Mouse (Mus musculus): ENCODE data around the gene Fxyd1. TPM values are rescaled to one million over a fixed set of nuclear protein-coding genes. Genes with fewer than 3 reads are reported as not detected.
A peak's percentile ranks its signal among the peaks of the same experiment; 100 is the strongest.

Gene Fxyd1
- total RNA-seq, 1 experiment: not detected

- no peak for TF ChIP-seq HCFC1 (IDR thresholded peaks at IDR 0.05; ENCODE audit: borderline replicate concordance, insufficient read depth, low read length)
- TF ChIP-seq ZNF384 (IDR thresholded peaks at IDR 0.05; ENCODE audit: low read depth, low read length): no peak
- no peak for TF ChIP-seq CHD2 (IDR thresholded peaks at IDR 0.05; ENCODE audit: low read depth, low read length)
- TF ChIP-seq ZC3H11A (IDR thresholded peaks at IDR 0.05; ENCODE audit: borderline replicate concordance, low read depth, low read length): no peak
- no peak for TF ChIP-seq MAFK (IDR thresholded peaks at IDR 0.05; ENCODE audit: insufficient read depth, low read depth, low read length)
- peak overlapping the region in 1 of 2 experiments; percentile 33; a peak in 1 of 4 replicates for H3K4me3 ChIP-seq (ENCODE audit: insufficient read depth in 1 of 2, low read depth in 1 of 2, low read length in 2 of 2, poor library complexity in 1 of 2, severe bottlenecking in 1 of 2)
- H3K9me3 ChIP-seq (ENCODE audit: control insufficient read depth, insufficient read depth, low read depth, low read length): no peaks in the 10 kb centered on the region
- H3K36me3 ChIP-seq (ENCODE audit: control insufficient read depth, insufficient read depth, low read length, poor library complexity, severe bottlenecking): no peaks in the 10 kb centered on the region
- no peak for DNase-seq (ENCODE audit: low read depth, low spot score)
- no peak overlapping the region for H3K9ac ChIP-seq (ENCODE audit: insufficient read depth, low read depth, low read length, poor library complexity, severe bottlenecking)
- H3K27ac ChIP-seq (ENCODE audit: insufficient read depth, low read depth, low read length, poor library complexity, severe bottlenecking): no peak overlapping the region
- peaks cover 0 to 8% of the 10 kb centered on the region in 2 experiments; a peak in 1 of 4 replicates for H3K4me1 ChIP-seq (ENCODE audit: control insufficient read depth in 2 of 2, insufficient read depth in 2 of 2, low read length in 2 of 2, poor library complexity in 1 of 2)
- in situ Hi-C loops (cut with MboI; ENCODE audit: low sequenced_read_pairs in 2 of 2, unreplicated experiment in 2 of 2): no loop called here
Observed at GRCm38 (mm10) chr7:31041662-31042315, 15.2 kb downstream of the Fxyd1 start.

- Histone ChIP-seq H3K9me3 (ENCODE audit: control insufficient read depth, insufficient read depth, low read depth, low read length) (no peaks in the 10 kb centered on the region), H3K27ac (ENCODE audit: insufficient read depth, low read depth, low read length, poor library complexity, severe bottlenecking) (no peak overlapping the region), H3K36me3 (ENCODE audit: control insufficient read depth, insufficient read depth, low read length, poor library complexity, severe bottlenecking) (no peaks in the 10 kb centered on the region), H3K4me3 (ENCODE audit: insufficient read depth in 1 of 2, low read depth in 1 of 2, low read length in 2 of 2, poor library complexity in 1 of 2, severe bottlenecking in 1 of 2) (no peak overlapping the region), H3K4me1 (ENCODE audit: control insufficient read depth in 2 of 2, insufficient read depth in 2 of 2, low read length in 2 of 2, poor library complexity in 1 of 2) (peaks cover 0 to 9% of the 10 kb centered on the region in 2 experiments; a peak in 1 of 4 replicates), H3K9ac (ENCODE audit: insufficient read depth, low read depth, low read length, poor library complexity, severe bottlenecking) (no peak overlapping the region)
- in situ Hi-C loops (cut with MboI; ENCODE audit: low sequenced_read_pairs in 2 of 2, unreplicated experiment in 2 of 2): no loop called here
- no peak for TF ChIP-seq ZNF384 (IDR thresholded peaks at IDR 0.05; ENCODE audit: low read depth, low read length)
- TF ChIP-seq MAFK (IDR thresholded peaks at IDR 0.05; ENCODE audit: insufficient read depth, low read depth, low read length): no peak
- TF ChIP-seq CHD2 (IDR thresholded peaks at IDR 0.05; ENCODE audit: low read depth, low read length): no peak
- TF ChIP-seq HCFC1 (IDR thresholded peaks at IDR 0.05; ENCODE audit: borderline replicate concordance, insufficient read depth, low read length): no peak
- TF ChIP-seq ZC3H11A (IDR thresholded peaks at IDR 0.05; ENCODE audit: borderline replicate concordance, low read depth, low read length): no peak
- DNase-seq (ENCODE audit: low read depth, low spot score): no peak
Observed at GRCm38 (mm10) chr7:31041023-31041407, 16.0 kb downstream of the Fxyd1 start.

DNA sequence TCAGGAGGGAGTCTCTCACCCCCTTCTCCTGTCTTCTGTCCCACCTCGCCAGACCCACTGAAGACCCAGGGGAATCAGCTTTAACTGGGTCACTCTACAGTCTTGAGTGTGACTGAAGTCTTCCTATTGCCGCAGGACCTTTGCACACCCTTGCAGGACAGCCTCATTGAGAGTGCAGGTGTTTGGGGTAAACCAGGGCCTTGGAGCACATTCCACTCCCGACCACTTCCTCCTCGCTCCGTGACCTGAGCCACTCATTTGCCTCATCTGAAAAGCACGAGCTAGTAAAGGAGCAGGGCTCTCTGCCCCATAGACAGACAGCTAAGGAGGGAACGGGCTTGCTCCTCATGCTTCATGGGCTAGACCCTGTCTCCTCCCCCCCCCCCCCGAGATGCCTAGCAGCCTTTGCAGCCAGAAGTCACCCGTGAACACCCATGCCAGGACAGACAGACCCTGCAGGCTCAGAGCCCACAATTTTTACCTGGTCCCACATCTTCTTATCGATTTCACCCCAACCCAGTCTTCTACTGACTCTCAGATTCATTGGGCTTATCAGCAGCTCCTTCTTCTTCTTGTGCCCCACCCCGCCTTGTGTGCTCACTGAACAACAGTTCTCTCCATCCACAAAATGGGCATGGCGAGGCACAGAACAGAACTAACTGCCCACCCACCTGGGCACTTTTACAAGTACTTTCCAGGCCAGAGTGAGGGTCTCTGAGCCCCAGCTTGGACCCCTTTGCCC, 16.5 kb downstream of the Fxyd1 start:
- H3K4me3 ChIP-seq (ENCODE audit: insufficient read depth in 1 of 2, low read depth in 1 of 2, low read length in 2 of 2, poor library complexity in 1 of 2, severe bottlenecking in 1 of 2): no peak overlapping the region
- H3K36me3 ChIP-seq (ENCODE audit: control insufficient read depth, insufficient read depth, low read length, poor library complexity, severe bottlenecking): no peaks in the 10 kb centered on the region
- no peaks in the 10 kb centered on the region for H3K9me3 ChIP-seq (ENCODE audit: control insufficient read depth, insufficient read depth, low read depth, low read length)
- TF ChIP-seq ZNF384 (IDR thresholded peaks at IDR 0.05; ENCODE audit: low read depth, low read length) (no peak), MAFK (IDR thresholded peaks at IDR 0.05; ENCODE audit: insufficient read depth, low read depth, low read length) (no peak), HCFC1 (IDR thresholded peaks at IDR 0.05; ENCODE audit: borderline replicate concordance, insufficient read depth, low read length) (no peak), ZC3H11A (IDR thresholded peaks at IDR 0.05; ENCODE audit: borderline replicate concordance, low read depth, low read length) (no peak), CHD2 (IDR thresholded peaks at IDR 0.05; ENCODE audit: low read depth, low read length) (no peak)
- peaks cover 0 to 9% of the 10 kb centered on the region in 2 experiments; a peak in 1 of 4 replicates for H3K4me1 ChIP-seq (ENCODE audit: control insufficient read depth in 2 of 2, insufficient read depth in 2 of 2, low read length in 2 of 2, poor library complexity in 1 of 2)
- no peak for DNase-seq (ENCODE audit: low read depth, low spot score)
- in situ Hi-C loops (cut with MboI; ENCODE audit: low sequenced_read_pairs in 2 of 2, unreplicated experiment in 2 of 2): no loop called here
- no peak overlapping the region for H3K27ac ChIP-seq (ENCODE audit: insufficient read depth, low read depth, low read length, poor library complexity, severe bottlenecking)
- H3K9ac ChIP-seq (ENCODE audit: insufficient read depth, low read depth, low read length, poor library complexity, severe bottlenecking): no peak overlapping the region

DNA sequence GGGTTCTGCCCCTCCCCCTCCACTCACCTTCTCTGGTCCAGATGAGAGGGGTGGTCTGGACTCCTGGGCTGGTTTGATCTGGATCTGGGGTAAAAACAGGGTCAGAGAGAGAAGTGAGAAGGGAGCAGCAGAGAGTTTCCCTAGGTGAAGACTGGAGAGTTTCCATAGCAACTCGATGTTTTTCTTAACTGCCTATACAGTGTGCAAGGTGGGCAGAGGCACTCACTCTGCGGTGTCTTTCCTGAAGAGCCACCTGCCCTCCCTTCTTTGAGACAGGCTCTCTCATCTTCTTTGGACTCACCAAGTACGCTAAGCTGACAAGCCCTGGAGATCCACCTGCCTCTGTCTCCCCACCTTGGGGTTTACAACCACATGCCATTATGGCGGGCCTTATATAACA, 18.0 kb downstream of the Fxyd1 start:
- no peak for DNase-seq (ENCODE audit: low read depth, low spot score)
- H3K9ac ChIP-seq (ENCODE audit: insufficient read depth, low read depth, low read length, poor library complexity, severe bottlenecking): no peak overlapping the region
- H3K9me3 ChIP-seq (ENCODE audit: control insufficient read depth, insufficient read depth, low read depth, low read length): no peaks in the 10 kb centered on the region
- H3K36me3 ChIP-seq (ENCODE audit: control insufficient read depth, insufficient read depth, low read length, poor library complexity, severe bottlenecking): no peaks in the 10 kb centered on the region
- TF ChIP-seq ZNF384 (IDR thresholded peaks at IDR 0.05; ENCODE audit: low read depth, low read length): no peak
- TF ChIP-seq HCFC1 (IDR thresholded peaks at IDR 0.05; ENCODE audit: borderline replicate concordance, insufficient read depth, low read length): no peak
- TF ChIP-seq CHD2 (IDR thresholded peaks at IDR 0.05; ENCODE audit: low read depth, low read length): no peak
- TF ChIP-seq MAFK (IDR thresholded peaks at IDR 0.05; ENCODE audit: insufficient read depth, low read depth, low read length): no peak
- TF ChIP-seq ZC3H11A (IDR thresholded peaks at IDR 0.05; ENCODE audit: borderline replicate concordance, low read depth, low read length): no peak
- H3K4me3 ChIP-seq (ENCODE audit: insufficient read depth in 1 of 2, low read depth in 1 of 2, low read length in 2 of 2, poor library complexity in 1 of 2, severe bottlenecking in 1 of 2): no peak overlapping the region
- H3K27ac ChIP-seq (ENCODE audit: insufficient read depth, low read depth, low read length, poor library complexity, severe bottlenecking): no peak overlapping the region
- H3K4me1 ChIP-seq (ENCODE audit: control insufficient read depth in 2 of 2, insufficient read depth in 2 of 2, low read length in 2 of 2, poor library complexity in 1 of 2): peaks cover 0 to 12% of the 10 kb centered on the region in 2 experiments; a peak in 1 of 4 replicates
- in situ Hi-C loops (cut with MboI; ENCODE audit: low sequenced_read_pairs in 2 of 2, unreplicated experiment in 2 of 2): no loop called here
